Mouse (Mus musculus): ENCODE measurements around the gene Fam205c.

- TF ChIP-seq CTCF (IDR thresholded peaks at IDR 0.05; ENCODE audit: borderline replicate concordance, extremely low read depth, insufficient read depth, insufficient read length), result no peak
- no peak for TF ChIP-seq POLR2A (IDR thresholded peaks at IDR 0.05; ENCODE audit: borderline replicate concordance, extremely low read depth, insufficient read depth, insufficient read length, poor library complexity, severe bottlenecking)
Observed at GRCm38 (mm10) chr4:42868193-42868592, 5.8 kb downstream of the Fam205c start.
